Mouse (Mus musculus) lung, postnatal 0 days (tissue): ENCODE measurements around the gene Dpp7.

Experiments used
- CTCF ChIP-seq: IDR thresholded peaks from 2 replicates; pipeline ENCODE4 v1.5.1; 2016; ENCODE audit warnings: antibody characterized with exemption, mild to moderate bottlenecking
- EP300 ChIP-seq: IDR thresholded peaks from 2 replicates; pipeline ENCODE4 v1.6.1; 2016; ENCODE audit warnings: antibody characterized with exemption, mild to moderate bottlenecking, control low read depth

DNA sequence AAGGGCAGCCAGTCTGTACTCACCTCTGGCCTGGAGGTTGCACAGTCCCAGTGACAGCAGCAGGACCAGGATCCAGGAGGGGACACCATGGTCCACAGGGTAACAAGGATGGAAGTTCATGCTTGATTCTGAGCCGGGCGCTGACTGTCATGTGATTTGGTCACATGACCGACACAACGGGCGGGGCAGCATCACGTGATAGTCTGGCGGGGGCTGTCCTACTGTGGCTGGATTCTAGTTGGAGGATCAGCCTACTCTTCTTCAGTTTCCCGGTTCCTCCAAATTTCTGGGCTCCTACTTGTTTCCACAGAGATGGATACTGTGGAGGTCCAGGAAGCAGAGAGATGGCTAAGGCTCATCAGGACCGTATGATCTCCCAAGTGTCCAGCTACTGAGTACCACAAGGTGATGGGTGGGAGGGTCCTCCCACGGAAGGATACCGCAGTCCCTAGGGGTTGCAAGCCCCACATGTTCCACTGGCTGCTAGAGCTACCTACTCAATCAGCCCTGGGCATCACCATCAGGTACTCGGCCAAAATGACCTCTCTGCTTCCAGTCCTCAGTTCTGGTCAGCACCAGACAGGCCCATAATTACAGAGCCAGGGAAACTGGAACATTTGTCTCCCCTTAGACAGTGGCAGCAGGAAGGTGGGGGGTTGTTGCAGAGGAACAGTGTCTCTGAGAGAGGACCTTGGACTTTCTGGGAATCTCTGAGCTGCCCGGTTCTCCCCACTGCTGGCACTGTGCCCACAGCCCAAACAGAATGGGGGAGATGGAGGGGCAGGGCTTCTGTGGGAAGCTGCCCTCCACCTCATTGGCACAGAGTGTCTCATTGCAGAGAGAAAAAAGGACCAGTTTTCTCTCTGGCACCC is at the start of gene Dpp7:
- no peak for TF ChIP-seq CTCF
- TF ChIP-seq EP300, result no peak
